Mouse (Mus musculus) adrenal gland, adult 8-10 months (tissue): ENCODE results near the gene Cd34. TPM values are rescaled to one million over a fixed set of nuclear protein-coding genes. Genes with fewer than 3 reads are reported as not detected.

Experiments used
- DNase-seq: peaks from one replicate; pipeline ENCODE4 v3.0.0; 2022
- total RNA-seq, 4 experiments: library from RNA; stranded (reverse); gene quantifications; 2 replicates each; pipeline ENCODE4 v1.2.4; 2022

Cd34 gene
- total RNA-seq, 4 experiments from 2014 or later: 33.4 to 60.6 (median 45.5) TPM

DNA sequence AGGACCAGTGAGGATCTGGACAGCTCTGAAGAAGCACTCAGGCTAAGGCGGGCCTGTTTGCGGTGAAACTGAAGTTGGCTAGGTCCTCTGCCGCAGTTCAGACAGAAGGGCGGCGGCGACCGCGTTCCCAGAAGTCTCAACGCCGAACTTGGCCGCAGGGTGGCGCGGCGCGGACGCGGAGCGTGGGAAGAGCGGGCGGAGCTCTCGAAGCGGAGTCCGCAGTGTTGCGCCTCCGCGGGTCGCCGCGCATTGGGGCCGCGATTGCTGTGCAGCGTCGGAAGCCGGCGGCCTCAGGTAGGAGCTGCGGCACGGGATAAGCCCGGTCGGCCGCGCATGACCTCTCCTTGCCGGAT, 37.5 kb downstream of the Cd34 start:
- DNase-seq: peak; percentile 85

- peak; percentile 74 for DNase-seq
Measured at GRCm38 (mm10) chr1:194976517-194977370, 38.1 kb downstream of the Cd34 start.

GRCm38 (mm10) chr1:194977371-194977761, 38.7 kb downstream of the Cd34 start:
- DNase-seq: peak; percentile 46

- peak; percentile 76 for DNase-seq
Measured at GRCm38 (mm10) chr1:194977946-194978720, 39.5 kb downstream of the Cd34 start.

GRCm38 (mm10) chr1:194980826-194981435, 42.3 kb downstream of the Cd34 start:
- no peak for DNase-seq

DNA sequence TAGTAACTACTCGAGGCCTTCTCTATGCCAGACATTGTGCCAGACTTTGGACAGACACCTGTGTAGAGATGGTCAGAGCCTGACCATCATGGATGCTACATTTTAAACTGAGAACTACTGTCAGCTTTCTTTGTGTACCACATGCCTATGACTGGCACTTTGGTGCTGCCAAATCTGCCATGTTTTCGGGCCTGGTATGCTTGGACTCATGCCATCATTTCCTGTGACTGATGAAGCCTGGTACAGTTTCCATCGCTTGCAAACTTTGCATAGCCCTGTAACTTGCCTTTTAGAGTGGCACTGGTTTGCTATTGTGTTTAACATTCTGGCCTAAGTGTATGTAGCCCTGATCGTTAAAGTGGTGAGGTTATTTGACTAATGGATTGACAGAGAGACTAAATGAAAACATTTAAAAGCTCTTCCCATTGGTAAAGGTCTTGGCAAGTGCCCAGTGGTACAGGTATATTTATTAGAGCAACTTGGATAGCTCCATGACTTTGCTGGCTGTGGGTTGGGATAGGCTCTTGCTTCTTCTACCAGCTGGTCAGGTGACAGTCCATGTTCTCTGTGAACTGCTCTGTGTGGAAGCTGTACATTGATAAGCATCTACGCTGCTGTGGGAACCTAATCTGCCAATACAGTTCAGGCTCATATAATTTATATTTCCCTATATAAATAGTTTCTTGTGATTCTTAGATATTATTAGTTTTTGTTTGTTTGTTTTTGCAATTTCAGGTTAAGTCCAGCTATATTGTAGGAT, 44.5 kb downstream of the Cd34 start:
- DNase-seq: no peak

DNA sequence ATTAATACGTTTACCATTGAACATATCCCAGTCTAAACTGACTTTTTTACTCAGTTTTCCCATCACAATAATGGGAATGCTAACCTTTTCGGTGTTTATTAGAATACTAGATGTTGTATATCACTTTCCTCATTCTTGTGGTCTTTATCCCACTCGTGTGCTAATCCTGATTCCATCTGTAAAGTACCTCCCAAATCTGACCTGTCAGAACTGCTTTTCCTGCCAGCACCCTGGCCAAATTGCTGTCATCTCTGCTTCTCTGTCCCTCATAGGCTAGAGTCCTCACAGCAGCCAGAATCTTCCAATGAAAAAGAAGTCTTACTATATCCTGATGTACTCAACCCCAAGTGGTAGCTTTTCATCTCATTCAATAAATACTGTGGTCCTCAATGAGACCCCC, 46.3 kb downstream of the Cd34 start:
- DNase-seq: no peak

DNA sequence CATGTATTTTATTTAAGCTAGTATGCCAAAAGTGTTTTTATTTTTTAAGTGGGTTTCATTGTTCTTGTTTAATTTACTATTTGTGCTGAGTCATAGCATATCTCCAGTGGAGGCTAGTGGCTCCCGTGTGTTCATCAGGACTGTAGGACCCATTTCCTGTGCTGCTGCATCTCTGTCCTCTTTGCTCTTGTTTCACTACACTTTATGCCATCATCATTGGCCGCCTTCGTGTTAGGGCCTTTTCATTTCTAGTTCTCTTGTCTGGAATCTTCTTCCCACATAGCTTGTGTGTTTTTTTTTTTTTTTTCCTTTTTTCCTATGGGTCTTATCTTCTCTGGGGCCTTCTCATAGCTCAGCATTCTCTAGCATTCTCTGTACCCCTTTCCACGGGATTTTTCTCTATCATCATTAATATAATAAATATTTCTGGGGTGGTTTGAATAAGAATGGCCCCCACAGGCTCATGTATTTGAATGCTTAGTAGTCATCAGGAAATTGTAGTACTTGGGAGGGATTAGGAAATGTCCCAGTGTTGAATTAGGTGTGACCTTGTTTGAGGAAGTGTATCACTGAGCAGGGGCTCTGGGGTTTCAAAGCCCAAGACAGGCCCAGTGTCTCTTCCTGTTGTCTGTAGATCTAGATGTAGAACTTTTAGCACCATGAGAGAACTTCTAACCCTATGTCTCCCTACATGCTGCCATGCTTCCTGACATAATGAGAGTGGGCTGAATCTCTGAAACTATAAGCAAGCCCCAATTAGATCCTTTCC, 47.0 kb downstream of the Cd34 start:
- no peak for DNase-seq

DNA sequence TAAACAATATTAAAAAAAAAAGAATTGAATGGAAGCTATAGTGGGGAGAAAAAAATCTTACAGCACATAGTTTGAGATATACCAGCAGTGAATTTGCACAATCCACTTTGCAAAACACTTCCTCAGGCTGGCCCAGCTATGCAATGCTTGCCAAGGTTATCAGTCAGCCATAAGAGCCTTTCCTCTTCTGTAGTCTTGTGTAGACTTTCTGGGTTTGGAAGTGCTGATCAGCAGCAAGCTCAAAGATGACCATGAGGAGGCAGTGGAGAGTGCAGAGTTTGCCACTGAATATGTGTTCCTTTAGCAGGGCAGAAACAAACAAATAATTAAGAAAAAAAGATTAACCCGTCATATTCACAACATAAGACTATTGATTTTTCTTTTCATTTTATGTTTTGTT, 50.4 kb downstream of the Cd34 start:
- DNase-seq: no peak

DNA sequence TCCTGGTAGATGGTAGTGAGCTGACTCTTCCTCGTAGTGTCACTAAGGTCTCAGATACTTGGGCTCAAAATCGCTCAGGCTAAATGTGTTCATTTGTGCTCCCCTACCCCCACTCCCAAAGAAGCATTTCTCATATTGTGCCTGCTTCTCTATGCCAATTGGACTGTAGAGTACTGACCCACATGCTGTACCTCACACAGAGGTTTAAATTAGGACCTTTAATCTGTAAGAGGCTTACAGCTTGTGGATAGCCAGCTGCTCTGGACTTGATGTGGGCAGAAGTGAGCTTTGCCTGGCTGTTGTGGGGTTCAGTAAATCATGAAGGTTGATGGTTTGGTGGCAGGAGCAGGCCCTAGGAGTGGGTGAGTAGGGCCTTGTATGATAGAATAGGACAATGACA, 52.4 kb downstream of the Cd34 start:
- no peak for DNase-seq

- DNase-seq: no peak
Measured at GRCm38 (mm10) chr1:194991654-194992053, 53.0 kb downstream of the Cd34 start.

DNA sequence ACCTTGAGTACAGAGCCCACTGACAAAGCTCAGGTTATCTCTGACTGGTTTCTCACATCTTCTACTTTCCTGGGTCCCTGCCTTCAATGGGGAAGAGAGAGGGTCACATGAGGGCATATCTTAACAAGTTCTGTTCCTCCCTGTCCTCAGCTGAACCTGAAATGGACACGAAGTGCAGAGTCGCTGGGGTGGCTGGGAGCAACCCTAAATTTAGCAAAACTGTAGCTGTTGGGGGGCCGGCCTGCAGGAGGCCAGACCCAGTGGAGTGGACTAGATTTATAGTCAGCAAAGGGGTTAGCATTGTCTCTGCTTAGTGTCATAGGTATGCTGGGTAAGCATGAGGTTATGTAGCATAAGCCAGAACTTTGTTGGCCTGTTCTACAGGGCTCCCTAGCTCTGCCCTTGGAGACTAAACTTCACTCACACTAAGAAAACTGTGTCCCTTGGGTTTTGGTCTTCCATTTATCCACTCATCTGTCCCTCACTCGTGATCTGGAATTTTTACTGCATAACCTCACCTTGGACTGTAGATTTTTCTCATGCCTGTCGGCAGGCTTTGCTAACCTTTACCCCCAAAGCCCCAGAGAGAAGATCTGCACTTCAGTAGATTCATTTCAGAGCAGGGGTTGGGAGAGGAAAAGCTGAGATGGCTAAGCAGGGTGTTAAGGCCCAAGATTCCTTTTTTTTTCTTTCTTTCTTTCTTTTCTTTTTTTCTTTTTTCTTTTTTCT, 54.1 kb downstream of the Cd34 start:
- DNase-seq: no peak

GRCm38 (mm10) chr1:194993409-194993988, 54.9 kb downstream of the Cd34 start:
- no peak for DNase-seq

DNA sequence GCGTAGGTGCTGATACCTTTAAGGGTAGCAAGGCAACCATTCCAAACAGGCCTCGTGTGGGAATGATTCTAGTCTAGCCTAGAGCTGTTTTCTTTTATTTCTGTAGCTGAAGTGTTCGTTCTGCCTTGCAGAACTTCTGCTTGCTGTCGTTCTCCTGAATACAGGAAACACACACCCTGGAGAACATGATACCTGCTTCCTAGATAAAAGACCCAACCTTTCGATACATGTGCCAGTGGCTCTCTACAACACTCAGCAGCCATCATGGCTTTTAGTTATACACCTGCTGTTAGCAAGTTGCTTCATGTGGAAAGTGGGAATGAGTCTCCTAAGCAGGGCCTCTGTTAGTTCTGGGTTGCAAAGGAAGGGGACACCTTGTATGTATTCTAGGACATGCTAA, 55.6 kb downstream of the Cd34 start:
- DNase-seq: no peak

DNA sequence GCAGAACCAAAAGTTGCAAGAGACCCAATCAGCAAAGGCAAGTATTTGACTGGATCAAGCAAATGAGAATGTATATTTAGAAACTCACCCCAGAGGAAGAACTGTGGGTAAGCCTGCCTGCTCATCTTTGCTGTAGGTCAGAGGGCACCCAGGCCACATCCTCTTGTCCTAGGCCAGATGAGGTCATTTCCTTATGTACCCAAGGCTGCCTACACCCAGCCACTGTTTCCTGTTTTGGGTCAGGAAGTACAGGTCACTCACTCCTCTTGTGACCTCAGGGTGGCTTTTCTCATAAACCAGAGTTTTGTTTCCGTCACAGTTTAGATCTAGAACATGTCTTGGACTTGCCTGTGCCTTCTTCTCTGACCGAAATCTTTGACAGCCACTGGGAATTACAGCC, 56.6 kb downstream of the Cd34 start:
- DNase-seq: peak; percentile 71

DNA sequence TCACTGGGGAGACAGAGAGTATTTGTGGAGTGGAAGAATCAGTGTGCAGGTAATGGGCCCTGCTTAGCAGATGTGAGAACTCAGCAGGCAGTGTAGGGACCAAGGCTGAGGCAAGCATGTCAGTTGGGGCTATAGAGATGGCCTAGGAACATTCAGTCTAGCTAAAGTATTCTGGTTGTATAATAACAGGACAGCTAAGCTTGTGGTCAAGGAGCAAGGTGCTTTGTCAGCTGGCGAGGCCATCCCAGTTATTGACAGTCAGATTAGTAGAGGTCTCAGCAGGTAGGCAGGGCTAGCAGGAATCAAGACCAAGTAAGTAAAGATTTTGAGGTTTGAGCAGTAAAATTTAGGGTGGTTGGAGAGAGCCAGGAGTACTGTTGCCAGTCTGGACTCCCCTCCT, 59.8 kb downstream of the Cd34 start:
- no peak for DNase-seq

GRCm38 (mm10) chr1:195003328-195003727, 64.7 kb downstream of the Cd34 start:
- no peak for DNase-seq

DNA sequence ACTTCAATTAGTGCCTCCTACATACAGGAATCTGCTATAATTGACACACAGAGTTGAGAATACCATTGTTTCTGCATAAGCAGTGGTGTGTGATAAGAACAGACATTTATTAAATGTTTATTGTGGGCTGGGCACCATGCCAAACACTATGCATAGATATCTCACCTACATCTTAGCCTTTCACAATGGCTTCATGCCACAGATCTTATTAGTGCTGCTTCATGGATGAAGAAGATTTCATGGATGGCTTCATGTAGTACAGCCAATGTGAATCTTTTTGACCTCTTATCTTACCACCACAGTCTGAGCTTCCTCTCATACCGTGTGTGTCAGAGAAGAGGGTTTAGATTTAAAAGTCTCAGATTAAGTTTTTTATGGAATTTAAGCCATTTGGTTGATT, 65.6 kb downstream of the Cd34 start:
- no peak for DNase-seq

DNA sequence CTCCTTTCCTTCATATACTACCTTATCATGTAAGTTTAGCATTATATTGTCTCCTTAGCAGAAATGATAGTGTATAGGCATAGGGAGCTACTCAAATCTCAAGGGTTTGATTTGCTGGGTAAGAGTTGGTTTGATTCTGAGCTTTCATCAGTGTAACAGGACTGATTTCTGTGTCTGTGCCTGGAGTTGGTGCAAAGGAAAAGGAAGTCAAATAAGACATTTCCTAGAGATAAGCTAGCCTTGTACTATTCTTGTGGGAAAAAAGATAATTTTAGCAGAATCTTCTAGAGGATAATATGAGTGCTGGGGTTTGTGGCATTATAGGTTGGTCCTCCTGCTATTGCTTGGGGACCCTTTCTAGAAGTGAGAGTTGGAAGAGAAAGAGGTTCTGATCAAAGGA, 67.6 kb downstream of the Cd34 start:
- no peak for DNase-seq
